Mouse (Mus musculus) thymus, adult 2 months (tissue): Measurements from ENCODE around the gene Sipa1l1.

Experiments
- CTCF ChIP-seq: fragments of 200-500 bp; IDR thresholded peaks from 2 replicates; pipeline ENCODE4 v1.5.1; 2012; ENCODE audit warnings: mild to moderate bottlenecking, control low read depth, low read length, moderate library complexity, borderline replicate concordance; ENCODE audit not compliant: control insufficient read depth, poor library complexity, insufficient read depth; ENCODE audit errors: extremely low read depth
- POLR2A ChIP-seq: fragments of 200-500 bp; IDR thresholded peaks from 2 replicates; pipeline ENCODE4 v1.6.1; 2012; ENCODE audit warnings: mild to moderate bottlenecking, low read length, control low read depth, moderate library complexity; ENCODE audit not compliant: control insufficient read depth, poor library complexity, insufficient read depth; ENCODE audit errors: extremely low read depth

DNA sequence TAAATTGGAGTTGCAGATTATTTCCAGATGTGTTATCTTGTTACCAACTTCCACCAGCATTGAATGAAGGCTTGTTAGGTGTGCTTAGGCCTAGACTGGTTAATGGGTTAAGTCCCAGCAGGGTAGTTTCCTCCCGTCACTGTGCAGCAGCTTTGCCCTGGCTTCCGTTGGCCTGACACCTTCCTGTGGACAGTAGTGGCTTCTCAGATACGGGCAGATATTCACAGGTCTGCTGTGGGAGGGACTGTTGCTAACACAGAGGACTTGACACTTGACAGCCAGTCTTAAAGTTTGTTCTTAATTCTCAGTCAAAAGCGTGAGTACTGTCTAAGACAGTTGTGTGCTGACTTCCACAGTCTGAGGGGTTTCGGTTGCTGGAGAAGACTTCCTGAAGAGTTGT is 45.8 kb downstream of the Sipa1l1 start:
- TF ChIP-seq POLR2A (no peak), CTCF (no peak)
